Mouse (Mus musculus) heart, embryonic 13.5 days (tissue): Measurements from ENCODE around the gene Nmb. TPM values are rescaled to one million over a fixed set of nuclear protein-coding genes. Genes with fewer than 3 reads are reported as not detected.

ENCODE experiments used
- ATAC-seq: fragments of 200-750 bp; cut with Nextera tagmentation; 2 replicates; pipeline ENCODE4 v1.8.0; 2017; ENCODE audit warnings: moderate TSS enrichment; ENCODE audit not compliant: insufficient number of reproducible peaks, low FRiP score, low TSS enrichment; ENCODE audit errors: extremely low read depth
- H3K27ac ChIP-seq: fragments of 300-500 bp; sonication (generic); replicated peaks from 2 replicates; pipeline ENCODE4 v1.5.1; 2015; ENCODE audit warnings: moderate library complexity, mild to moderate bottlenecking, inconsistent platforms
- H3K27me3 ChIP-seq: fragments of 300-500 bp; sonication (generic); replicated peaks from 2 replicates; pipeline ENCODE4 v1.6.1; 2015; ENCODE audit warnings: mild to moderate bottlenecking, inconsistent platforms
- H3K36me3 ChIP-seq: fragments of 300-500 bp; sonication (generic); 2 replicates; pipeline ENCODE4 v1.6.1; 2015; ENCODE audit warnings: mild to moderate bottlenecking, inconsistent platforms
- H3K4me1 ChIP-seq: fragments of 300-500 bp; sonication (generic); 2 replicates; pipeline ENCODE4 v1.6.1; 2015; ENCODE audit warnings: inconsistent platforms
- H3K4me2 ChIP-seq: fragments of 300-500 bp; sonication (generic); 2 replicates; pipeline ENCODE4 v1.6.1; 2015; ENCODE audit warnings: inconsistent platforms, mild to moderate bottlenecking, moderate library complexity
- H3K4me3 ChIP-seq: fragments of 300-500 bp; sonication (generic); 2 replicates; pipeline ENCODE4 v1.5.1; 2015; ENCODE audit warnings: moderate library complexity, mild to moderate bottlenecking, inconsistent platforms
- H3K9ac ChIP-seq: fragments of 300-500 bp; sonication (generic); 2 replicates; pipeline ENCODE4 v1.6.1; 2015; ENCODE audit warnings: inconsistent platforms, mild to moderate bottlenecking, moderate library complexity
- H3K9me3 ChIP-seq: fragments of 300-500 bp; sonication (generic); 2 replicates; pipeline ENCODE4 v1.6.1; 2016; ENCODE audit warnings: inconsistent platforms
- WGBS: fragments of 180-500 bp; shearing (Covaris S2); methylation state at CpG from one replicate; pipeline ENCODE4 v1.1.7; 2015; ENCODE audit warnings: mixed read lengths; 5-methylcytosine and 5-hydroxymethylcytosine counted together
- polyA plus RNA-seq: library from polyadenylated mRNA; unstranded; fragments of >200 nt; fragmentation: Nextera tagmentation; extraction: Ambion mirVana; gene quantifications from 2 replicates; pipeline ENCODE4 v1.2.1, GENCODE M21; 2015

The Nmb gene
- polyA plus RNA-seq, 1 experiment from 2014 or later, result 3.0 TPM

DNA sequence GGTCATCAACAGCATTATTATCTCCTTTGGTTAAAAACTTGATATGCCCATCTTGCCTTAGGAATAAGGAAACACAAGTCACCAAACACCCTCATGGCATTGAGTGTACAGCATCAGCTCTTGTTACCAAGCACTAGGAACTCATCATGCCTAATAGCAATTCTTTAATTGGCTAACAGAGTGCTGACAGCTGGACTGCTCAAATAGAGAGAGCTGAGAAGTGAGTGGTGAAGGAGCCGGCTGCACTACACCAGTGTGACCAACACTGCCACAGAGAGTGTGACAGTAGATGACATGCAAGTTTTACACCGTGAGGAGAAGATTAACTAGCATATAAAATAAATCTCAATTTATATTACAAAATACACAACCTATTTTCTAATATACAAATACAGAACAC lies 18.3 kb upstream of the Nmb start:
- Histone ChIP-seq H3K4me2 (no peak overlapping the region), H3K9ac (no peak overlapping the region), H3K36me3 (peaks cover 80% of the 10 kb centered on the region), H3K4me3 (no peak overlapping the region), H3K27me3 (peaks cover 16% of the 10 kb centered on the region), H3K27ac (no peak overlapping the region), H3K9me3 (no peaks in the 10 kb centered on the region), H3K4me1 (peaks cover 3% of the 10 kb centered on the region)
- ATAC-seq, result peak; percentile 74; the same call in 1 of the 2 replicates
- 41% methylated on average over 2 of the region's 2 CpGs for WGBS

DNA sequence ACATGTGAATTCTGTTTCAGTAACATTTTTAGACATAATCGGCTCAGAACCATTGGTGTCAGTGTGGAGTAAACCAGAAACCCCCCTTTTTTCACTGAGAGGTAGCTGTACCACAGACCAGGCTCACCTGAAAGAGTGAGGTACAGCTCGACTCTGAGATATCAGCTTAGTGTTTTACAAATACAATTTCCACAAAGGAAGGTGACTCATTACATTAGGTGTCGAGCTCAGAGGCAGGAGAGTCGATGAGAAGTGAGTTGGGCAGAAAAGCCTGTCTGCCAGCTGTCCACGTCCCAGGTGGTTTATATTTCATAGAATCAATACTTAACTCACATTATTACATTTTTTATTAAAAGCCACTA lies 14.8 kb upstream of the Nmb start:
- Histone ChIP-seq H3K27ac (no peak overlapping the region), H3K4me1 (peaks cover 3% of the 10 kb centered on the region), H3K4me3 (no peak overlapping the region), H3K9me3 (no peaks in the 10 kb centered on the region), H3K4me2 (no peak overlapping the region), H3K27me3 (peaks cover 4% of the 10 kb centered on the region; the same call in 1 of the 2 replicates), H3K9ac (no peak overlapping the region), H3K36me3 (peaks cover 85% of the 10 kb centered on the region)
- WGBS, result 76% methylated on average over 5 of the region's 5 CpGs
- no peak for ATAC-seq

DNA sequence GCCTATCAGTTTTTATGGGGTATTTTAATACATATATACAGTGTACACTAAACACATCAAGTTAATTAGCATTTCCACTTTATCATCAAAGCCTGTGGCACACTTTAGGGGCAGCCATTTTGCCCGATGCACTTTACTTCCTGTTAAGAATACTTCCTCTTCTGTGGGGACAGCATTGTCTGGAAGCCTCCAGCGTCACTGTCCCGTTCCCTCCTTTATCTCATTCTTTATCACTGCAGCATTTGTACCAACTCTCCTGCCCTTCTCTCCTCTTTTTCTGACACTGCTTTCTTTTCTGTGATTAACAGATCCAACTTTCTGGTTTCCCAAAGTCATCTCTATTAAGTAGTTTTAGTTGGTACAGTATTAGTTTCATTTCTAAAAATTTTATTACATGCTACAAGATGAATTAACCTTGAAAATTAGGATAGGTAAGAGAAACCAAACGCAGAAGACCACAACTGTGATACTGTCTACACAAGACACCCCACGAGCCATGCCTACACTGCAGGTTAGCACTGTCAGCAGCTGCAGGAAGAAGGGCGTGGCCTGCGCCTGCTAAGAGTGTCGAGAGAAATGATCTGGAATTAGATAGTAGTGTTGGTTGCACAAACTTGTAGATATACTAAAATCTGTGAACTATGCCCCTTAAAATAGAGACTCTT lies 14.2 kb upstream of the Nmb start:
- Histone ChIP-seq H3K9ac (no peak overlapping the region), H3K4me1 (peaks cover 3% of the 10 kb centered on the region), H3K27me3 (peaks cover 4% of the 10 kb centered on the region; the same call in 1 of the 2 replicates), H3K4me3 (no peak overlapping the region), H3K36me3 (peaks cover 85% of the 10 kb centered on the region), H3K9me3 (no peaks in the 10 kb centered on the region), H3K4me2 (no peak overlapping the region), H3K27ac (no peak overlapping the region)
- ATAC-seq, result no peak
- WGBS, result 68% methylated on average over 8 of the region's 8 CpGs

DNA sequence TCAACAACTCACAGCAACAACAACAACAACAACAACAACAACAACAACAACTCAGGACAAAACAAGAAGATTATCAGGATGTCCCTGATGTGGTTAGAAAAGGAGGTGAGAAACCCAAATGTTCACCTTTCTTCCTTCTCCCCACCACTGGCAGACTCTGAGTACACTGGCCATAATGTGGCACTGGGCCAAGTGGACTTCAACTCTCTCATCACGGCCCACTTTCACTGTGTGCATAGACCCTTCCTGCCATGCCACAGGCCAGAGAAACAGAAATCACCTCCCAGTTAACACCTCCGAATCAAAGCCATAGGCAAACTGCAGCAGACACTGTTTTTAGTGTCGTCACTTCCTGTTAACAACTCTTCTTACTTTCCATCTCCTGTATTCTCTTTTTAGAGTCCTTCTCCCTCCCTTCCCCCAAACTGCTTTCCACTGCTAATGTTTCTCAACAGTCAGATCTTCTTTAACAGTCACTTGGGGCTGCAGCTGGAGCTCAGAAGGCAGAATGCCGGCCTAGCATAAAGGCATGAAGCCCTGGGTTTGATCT lies 13.1 kb upstream of the Nmb start:
- Histone ChIP-seq H3K9me3 (no peaks in the 10 kb centered on the region), H3K9ac (no peak overlapping the region), H3K27ac (no peak overlapping the region), H3K4me2 (no peak overlapping the region), H3K4me3 (no peak overlapping the region), H3K4me1 (no peaks in the 10 kb centered on the region; the same call in 1 of the 2 replicates), H3K36me3 (peaks cover 91% of the 10 kb centered on the region), H3K27me3 (peaks cover 4% of the 10 kb centered on the region; the same call in 1 of the 2 replicates)
- 66% methylated on average over 4 of the region's 4 CpGs for WGBS
- ATAC-seq, result no peak

DNA sequence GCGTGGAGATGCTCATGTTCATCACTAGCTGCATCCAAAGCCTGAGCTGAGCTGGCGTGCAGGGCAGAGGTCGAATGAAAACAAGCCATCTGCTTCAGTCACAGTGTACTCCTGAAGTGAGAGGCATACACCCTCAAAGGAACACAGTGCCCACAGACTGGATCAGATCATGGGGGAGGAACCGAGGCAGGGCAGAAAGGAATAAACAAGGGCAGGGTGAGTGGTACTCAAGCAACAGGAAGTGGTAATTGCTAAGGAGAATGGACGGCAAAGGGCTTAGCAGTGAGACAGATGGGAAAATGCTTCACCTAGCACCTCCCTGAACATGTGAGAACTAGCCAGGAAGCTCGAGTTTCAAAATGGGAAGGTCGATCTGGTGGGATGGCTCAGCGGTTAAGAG lies 7.6 kb upstream of the Nmb start:
- peaks cover 94% of the 10 kb centered on the region for H3K36me3 ChIP-seq
- no peaks in the 10 kb centered on the region for H3K4me1 ChIP-seq
- H3K4me2 ChIP-seq, result no peak overlapping the region
- no peaks in the 10 kb centered on the region for H3K9me3 ChIP-seq
- H3K27ac ChIP-seq, result no peak overlapping the region
- H3K4me3 ChIP-seq, result no peak overlapping the region
- 83% methylated on average over 8 of the region's 8 CpGs for WGBS
- no peak for ATAC-seq
- H3K9ac ChIP-seq, result no peak overlapping the region
- no peaks in the 10 kb centered on the region for H3K27me3 ChIP-seq

DNA sequence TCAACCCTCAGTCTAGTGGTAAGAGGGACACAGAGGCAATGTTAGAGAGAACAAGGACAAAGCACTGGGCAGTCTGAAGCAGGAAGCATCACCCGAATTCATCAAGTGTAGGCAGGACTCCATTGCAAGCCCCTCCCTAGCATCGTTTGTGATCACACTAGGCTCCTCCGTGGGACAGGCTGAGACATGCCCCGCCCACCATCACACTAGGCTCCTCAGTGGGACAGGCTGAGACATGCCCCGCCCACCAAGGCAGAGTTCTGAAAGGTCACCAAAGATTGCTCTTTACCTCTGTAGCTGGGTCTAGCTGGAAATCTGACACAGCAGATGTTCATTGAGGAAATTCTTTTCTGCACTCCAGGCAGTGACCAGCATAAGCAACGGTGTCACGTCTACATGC lies 6.2 kb upstream of the Nmb start:
- Histone ChIP-seq H3K9ac (no peak overlapping the region), H3K27ac (no peak overlapping the region), H3K36me3 (peaks cover 90% of the 10 kb centered on the region), H3K27me3 (no peaks in the 10 kb centered on the region), H3K4me2 (no peak overlapping the region), H3K4me3 (no peak overlapping the region), H3K9me3 (no peaks in the 10 kb centered on the region), H3K4me1 (no peaks in the 10 kb centered on the region)
- WGBS, result 74% methylated on average over 7 of the region's 7 CpGs
- no peak for ATAC-seq

DNA sequence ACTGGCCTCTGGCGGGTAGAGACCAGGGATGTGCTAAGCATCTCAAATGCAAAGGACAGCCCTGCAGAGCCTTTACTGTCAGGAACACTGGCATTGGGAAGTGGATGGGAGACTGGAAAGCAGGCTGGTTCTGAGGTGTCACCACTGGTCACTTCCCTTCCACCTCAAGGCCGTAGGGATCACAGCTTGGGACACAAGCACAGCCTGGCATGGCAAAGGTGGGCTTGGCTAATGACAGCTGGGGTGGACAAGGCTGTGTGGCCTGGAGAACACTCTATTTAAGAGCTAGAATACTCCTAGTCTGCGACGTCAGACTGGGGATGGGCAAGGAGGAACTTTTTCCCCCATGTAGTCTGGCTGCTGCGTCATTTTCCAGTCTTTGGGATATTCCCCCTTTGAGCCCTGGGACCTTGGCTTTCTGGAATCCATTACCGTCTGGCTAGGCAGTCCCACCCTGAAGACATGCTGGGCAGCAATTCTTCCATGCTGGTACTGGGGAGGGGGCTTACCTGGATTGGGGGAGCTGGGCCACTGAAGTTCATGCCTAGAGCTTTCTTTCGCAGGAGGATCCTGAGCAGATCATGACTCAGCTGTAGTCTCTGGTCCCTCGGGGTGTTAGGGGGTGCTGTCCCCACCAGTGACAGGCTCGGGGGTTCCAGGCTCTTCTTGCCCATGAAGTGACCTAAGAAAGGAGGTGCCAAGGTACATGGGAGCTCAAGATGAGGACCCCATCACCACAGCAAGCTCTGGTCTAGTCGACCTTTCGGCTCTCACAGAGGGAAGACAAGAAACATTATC lies 1.1 kb downstream of the Nmb start:
- Histone ChIP-seq H3K4me1 (peaks cover 30% of the 10 kb centered on the region), H3K9me3 (no peaks in the 10 kb centered on the region), H3K27me3 (peaks cover 9% of the 10 kb centered on the region; the same call in 1 of the 2 replicates), H3K4me2 (peak overlapping the region; percentile 97), H3K4me3 (no peak overlapping the region), H3K9ac (0 out of 2 replicates have a peak overlapping the region, but pooled peaks have one; percentile 84), H3K36me3 (peaks cover 25% of the 10 kb centered on the region), H3K27ac (no peak overlapping the region)
- ATAC-seq, result no peak
- WGBS, result 83% methylated on average over 11 of the region's 11 CpGs

DNA sequence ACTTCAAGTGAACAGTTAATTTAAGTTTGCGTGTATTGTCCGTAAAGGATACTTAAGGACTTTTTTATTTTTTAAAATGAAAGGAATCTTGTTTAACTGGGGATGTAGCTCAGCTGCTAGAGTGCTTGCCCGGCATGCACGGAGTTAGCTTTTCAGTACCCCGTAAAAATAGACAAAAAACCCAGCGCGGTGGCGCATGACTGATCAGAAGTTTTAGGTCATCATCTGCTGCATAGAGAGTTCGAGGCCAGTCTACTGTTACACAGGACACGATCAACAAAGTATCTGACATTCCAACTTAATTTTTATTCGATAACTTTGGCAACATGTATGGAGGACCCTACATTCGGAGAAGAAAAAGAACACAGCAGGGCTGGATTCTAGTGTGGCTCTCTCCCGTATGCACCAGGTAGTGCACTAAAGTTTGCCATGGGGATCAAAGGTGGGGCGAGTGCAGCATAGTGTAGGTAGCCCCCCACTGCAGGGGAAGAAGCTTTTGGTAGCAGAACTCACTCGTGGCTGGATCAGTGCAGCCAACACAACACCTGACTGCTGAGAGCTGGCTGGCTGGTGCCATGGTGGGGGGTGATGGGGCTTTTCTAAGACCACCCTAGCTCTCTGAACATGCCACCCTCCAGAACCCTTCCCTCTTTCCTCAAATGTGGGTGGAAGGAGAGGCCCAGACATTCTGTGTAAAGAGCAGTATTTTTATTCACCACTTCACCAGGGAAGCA lies 3.2 kb downstream of the Nmb start:
- peak overlapping the region; percentile 74 for H3K27ac ChIP-seq
- H3K9ac ChIP-seq, result peak overlapping the region; percentile 85
- peaks cover 30% of the 10 kb centered on the region for H3K4me1 ChIP-seq
- H3K9me3 ChIP-seq, result no peaks in the 10 kb centered on the region
- H3K4me3 ChIP-seq, result peak overlapping the region; percentile 74
- no peak for ATAC-seq
- H3K4me2 ChIP-seq, result peak overlapping the region; percentile 86
- H3K27me3 ChIP-seq, result peaks cover 9% of the 10 kb centered on the region; the same call in 1 of the 2 replicates
- H3K36me3 ChIP-seq, result peaks cover 27% of the 10 kb centered on the region
- 29% methylated on average over 15 of the region's 15 CpGs for WGBS

DNA sequence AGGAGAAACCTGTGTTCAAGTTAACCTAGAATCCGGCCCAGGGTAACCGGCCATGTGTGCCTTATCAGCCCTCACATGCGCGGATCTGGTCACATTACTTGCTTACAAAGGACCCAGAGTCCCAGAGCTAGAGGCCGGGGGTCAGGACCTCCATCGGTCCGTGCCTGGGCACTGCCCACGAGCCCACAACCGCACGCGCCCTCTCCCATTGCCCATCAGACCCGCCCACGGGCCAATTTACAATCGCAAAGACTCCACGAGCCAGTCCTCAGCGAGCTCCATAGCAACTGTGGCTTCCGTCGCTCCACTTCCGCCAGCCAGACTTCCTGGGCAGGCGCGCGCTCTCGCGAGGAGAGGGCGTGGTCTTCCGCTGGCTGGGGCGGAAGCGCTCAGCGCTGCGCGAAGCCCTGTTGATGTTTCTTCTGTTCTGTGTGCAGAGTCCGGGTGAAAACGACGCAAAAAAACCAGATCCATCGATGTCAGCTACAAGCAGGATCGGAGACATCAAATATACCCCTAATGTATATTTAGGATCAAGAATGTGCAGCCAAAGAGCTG lies 3.9 kb downstream of the Nmb start, which contains the start of gene Wdr73:
Wdr73 (minus strand) TSS at position 326 of the 558 bp plus-strand sequence.
- peaks cover 9% of the 10 kb centered on the region; the same call in 1 of the 2 replicates for H3K27me3 ChIP-seq
- peak within 1 kb of the TSS; percentile 74 for H3K4me3 ChIP-seq
- H3K27ac ChIP-seq, result peak within 1 kb of the TSS; percentile 74
- H3K9me3 ChIP-seq, result no peaks in the 10 kb centered on the region
- peak; percentile 76 for ATAC-seq
- H3K4me2 ChIP-seq, result peak within 1 kb of the TSS; percentile 86
- under 1% methylated on average over 36 of the region's 36 CpGs for WGBS
- H3K36me3 ChIP-seq, result peaks cover 30% of the 10 kb centered on the region
- peaks cover 30% of the 10 kb centered on the region for H3K4me1 ChIP-seq
- peak within 1 kb of the TSS; percentile 85 for H3K9ac ChIP-seq

DNA sequence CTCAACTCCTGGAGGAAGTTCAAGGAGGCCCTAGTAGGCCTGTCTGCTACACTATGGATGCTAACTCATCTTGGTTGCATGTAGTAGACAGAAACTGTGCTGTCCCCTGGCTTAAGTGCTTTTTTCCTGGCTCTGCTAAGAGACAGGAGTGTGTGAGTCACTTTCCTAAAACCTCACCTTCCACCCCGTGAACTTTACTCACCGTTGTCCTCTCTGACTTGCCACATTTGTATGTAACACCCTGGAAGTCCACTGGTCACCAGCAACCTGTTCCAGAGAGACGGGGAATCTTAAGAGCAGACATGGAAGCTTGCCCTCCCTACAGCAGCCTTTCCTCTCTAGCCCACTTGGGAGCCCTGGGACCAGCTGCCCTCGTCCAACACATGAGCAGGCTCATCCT lies 7.2 kb downstream of the Nmb start:
- Histone ChIP-seq H3K27me3 (no peaks in the 10 kb centered on the region), H3K4me1 (peaks cover 17% of the 10 kb centered on the region), H3K27ac (no peak overlapping the region), H3K36me3 (peaks cover 61% of the 10 kb centered on the region), H3K4me3 (no peak overlapping the region), H3K9me3 (no peaks in the 10 kb centered on the region), H3K4me2 (no peak overlapping the region), H3K9ac (no peak overlapping the region)
- 89% methylated on average over 4 of the region's 4 CpGs for WGBS
- ATAC-seq, result no peak

DNA sequence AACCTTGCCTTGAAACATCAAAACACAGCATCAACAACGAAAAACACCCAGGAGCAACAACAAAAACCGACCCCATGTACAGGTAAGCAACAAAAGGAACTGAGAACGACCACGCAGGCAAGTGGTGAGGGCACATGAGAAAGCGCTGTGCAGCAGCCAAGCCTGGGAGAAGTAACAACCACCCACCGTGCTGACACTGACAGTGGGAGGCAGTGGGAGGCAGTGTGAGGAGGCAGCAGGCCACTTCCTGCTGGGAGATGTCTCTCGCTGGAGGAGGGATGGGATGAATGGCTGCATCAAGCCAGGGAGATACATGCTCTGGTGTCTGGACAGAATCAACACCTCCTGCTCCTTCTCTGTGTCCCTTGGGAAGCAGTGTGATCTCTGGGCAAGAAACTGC lies 7.7 kb downstream of the Nmb start:
- Histone ChIP-seq H3K36me3 (peaks cover 66% of the 10 kb centered on the region), H3K27me3 (no peaks in the 10 kb centered on the region), H3K9ac (no peak overlapping the region), H3K4me3 (no peak overlapping the region), H3K9me3 (no peaks in the 10 kb centered on the region), H3K27ac (no peak overlapping the region), H3K4me1 (peaks cover 17% of the 10 kb centered on the region), H3K4me2 (no peak overlapping the region)
- 76% methylated on average over 7 of the region's 7 CpGs for WGBS
- no peak for ATAC-seq
